Mouse (Mus musculus) embryonic facial prominence, embryonic 13.5 days (tissue): ENCODE data around the gene Bpifb1. TPM values are rescaled to one million over a fixed set of nuclear protein-coding genes. Genes with fewer than 3 reads are reported as not detected.

Experiments
- ATAC-seq: fragments of 200-750 bp; cut with Nextera tagmentation; 2 replicates; pipeline ENCODE4 v1.8.0; 2017; ENCODE audit warnings: low read depth; ENCODE audit not compliant: insufficient number of reproducible peaks, insufficient read depth, low FRiP score, low TSS enrichment
- H3K27ac ChIP-seq: fragments of 300-500 bp; sonication (generic); 2 replicates; pipeline ENCODE4 v1.5.1; 2015; ENCODE audit warnings: moderate library complexity, mild to moderate bottlenecking, inconsistent platforms
- H3K27me3 ChIP-seq: fragments of 300-500 bp; sonication (generic); 2 replicates; pipeline ENCODE4 v1.6.1; 2015; ENCODE audit warnings: mild to moderate bottlenecking, inconsistent platforms
- H3K36me3 ChIP-seq: fragments of 300-500 bp; sonication (generic); 2 replicates; pipeline ENCODE4 v1.6.1; 2015; ENCODE audit warnings: mild to moderate bottlenecking, inconsistent platforms
- H3K4me1 ChIP-seq: fragments of 300-500 bp; sonication (generic); 2 replicates; pipeline ENCODE4 v1.6.1; 2015; ENCODE audit warnings: inconsistent platforms
- H3K4me2 ChIP-seq: fragments of 300-500 bp; sonication (generic); 2 replicates; pipeline ENCODE4 v1.6.1; 2015; ENCODE audit warnings: moderate library complexity, mild to moderate bottlenecking, inconsistent platforms
- H3K4me3 ChIP-seq: fragments of 300-500 bp; sonication (generic); 2 replicates; pipeline ENCODE4 v1.5.1; 2015; ENCODE audit warnings: mild to moderate bottlenecking, inconsistent platforms
- H3K9ac ChIP-seq: fragments of 300-500 bp; sonication (generic); 2 replicates; pipeline ENCODE4 v1.6.1; 2015; ENCODE audit warnings: mild to moderate bottlenecking, inconsistent platforms
- H3K9me3 ChIP-seq: fragments of 300-500 bp; sonication (generic); 2 replicates; pipeline ENCODE4 v1.6.1; 2016; ENCODE audit warnings: inconsistent platforms
- WGBS: fragments of 180-500 bp; shearing (Covaris S2); methylation state at CpG from one replicate; pipeline ENCODE4 v1.1.7; 2015; ENCODE audit warnings: mixed read lengths; 5-methylcytosine and 5-hydroxymethylcytosine counted together
- polyA plus RNA-seq: library from polyadenylated mRNA; unstranded; fragments of >200 nt; fragmentation: Nextera tagmentation; extraction: Ambion mirVana; gene quantifications from 2 replicates; pipeline ENCODE4 v1.2.1, GENCODE M21; 2015

The Bpifb1 gene
- polyA plus RNA-seq, 1 experiment from 2014 or later: not detected

DNA sequence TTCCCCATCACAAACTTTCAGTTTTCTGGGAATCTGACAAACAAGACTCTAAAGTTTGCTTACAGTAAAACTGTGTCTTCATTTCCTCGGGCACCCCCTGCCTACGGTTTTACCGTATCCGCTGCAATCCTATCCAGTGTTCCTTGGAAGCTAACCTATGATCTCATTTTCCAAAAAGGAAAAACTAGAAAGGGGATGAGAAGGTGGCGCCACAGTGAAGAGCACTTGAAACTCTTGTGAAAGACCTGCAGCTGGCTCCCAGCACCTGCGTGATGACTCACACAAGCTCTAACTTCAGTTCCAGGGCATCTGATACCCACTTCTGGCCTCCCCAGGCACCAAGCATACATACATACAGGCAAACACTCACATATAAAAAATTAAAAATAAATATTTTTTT lies 5.3 kb upstream of the Bpifb1 start:
- 83% methylated on average over 6 of the region's 6 CpGs for WGBS
- Histone ChIP-seq H3K4me3 (no peak overlapping the region), H3K4me1 (no peaks in the 10 kb centered on the region), H3K27ac (no peak overlapping the region), H3K27me3 (no peaks in the 10 kb centered on the region), H3K36me3 (no peaks in the 10 kb centered on the region), H3K9me3 (no peaks in the 10 kb centered on the region), H3K9ac (no peak overlapping the region), H3K4me2 (no peak overlapping the region)
- ATAC-seq: no peak

DNA sequence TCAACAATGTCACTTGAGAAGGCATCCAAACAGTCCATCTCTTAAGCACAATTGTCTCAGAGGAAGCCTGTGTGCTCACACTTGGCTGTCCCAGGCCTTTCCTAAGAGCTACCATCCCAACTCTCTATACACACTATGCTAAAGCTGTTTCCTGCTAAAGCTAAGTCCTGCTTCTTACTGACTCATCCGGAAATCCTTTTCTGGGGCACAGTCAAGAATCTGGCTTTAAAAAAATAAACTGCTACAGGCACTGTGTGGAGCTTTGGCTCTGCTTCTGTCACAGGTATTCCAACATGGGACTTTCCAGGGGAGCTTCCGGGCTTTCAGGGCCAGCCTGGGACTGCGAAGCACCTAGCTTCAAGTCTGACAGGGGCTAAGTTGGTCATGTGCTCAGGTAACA lies 4.9 kb upstream of the Bpifb1 start:
- 80% methylated on average over 3 of the region's 3 CpGs for WGBS
- Histone ChIP-seq H3K4me2 (no peak overlapping the region), H3K4me1 (no peaks in the 10 kb centered on the region), H3K9me3 (no peaks in the 10 kb centered on the region), H3K27me3 (no peaks in the 10 kb centered on the region), H3K9ac (no peak overlapping the region), H3K27ac (no peak overlapping the region; the same call in 1 of the 2 replicates), H3K4me3 (no peak overlapping the region), H3K36me3 (no peaks in the 10 kb centered on the region)
- no peak for ATAC-seq

DNA sequence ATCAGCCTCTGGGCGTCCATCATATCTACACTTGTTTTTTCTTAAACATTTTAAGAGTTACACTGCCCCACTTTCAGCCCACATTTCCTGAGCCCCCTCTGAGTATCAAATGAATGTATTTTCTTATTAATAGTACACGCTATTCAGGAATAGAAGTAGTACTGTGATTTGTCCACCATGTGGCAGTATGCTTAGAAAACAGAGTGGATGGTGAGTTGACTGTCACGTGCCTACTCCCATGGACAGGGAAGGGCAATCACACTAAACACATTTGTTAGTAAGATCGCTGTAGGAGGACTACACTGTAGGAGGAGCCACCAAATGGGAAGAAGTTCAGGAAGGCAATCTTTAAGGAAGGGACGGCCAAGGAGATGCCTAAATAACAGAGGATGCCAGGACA lies 3.1 kb upstream of the Bpifb1 start:
- no peaks in the 10 kb centered on the region for H3K4me1 ChIP-seq
- H3K9me3 ChIP-seq: no peaks in the 10 kb centered on the region
- H3K27ac ChIP-seq: no peak overlapping the region
- H3K36me3 ChIP-seq: no peaks in the 10 kb centered on the region
- H3K27me3 ChIP-seq: no peaks in the 10 kb centered on the region
- no peak overlapping the region for H3K9ac ChIP-seq
- no peak overlapping the region for H3K4me3 ChIP-seq
- no peak overlapping the region for H3K4me2 ChIP-seq
- ATAC-seq: no peak
- 42% methylated on average over 5 of the region's 5 CpGs for WGBS

DNA sequence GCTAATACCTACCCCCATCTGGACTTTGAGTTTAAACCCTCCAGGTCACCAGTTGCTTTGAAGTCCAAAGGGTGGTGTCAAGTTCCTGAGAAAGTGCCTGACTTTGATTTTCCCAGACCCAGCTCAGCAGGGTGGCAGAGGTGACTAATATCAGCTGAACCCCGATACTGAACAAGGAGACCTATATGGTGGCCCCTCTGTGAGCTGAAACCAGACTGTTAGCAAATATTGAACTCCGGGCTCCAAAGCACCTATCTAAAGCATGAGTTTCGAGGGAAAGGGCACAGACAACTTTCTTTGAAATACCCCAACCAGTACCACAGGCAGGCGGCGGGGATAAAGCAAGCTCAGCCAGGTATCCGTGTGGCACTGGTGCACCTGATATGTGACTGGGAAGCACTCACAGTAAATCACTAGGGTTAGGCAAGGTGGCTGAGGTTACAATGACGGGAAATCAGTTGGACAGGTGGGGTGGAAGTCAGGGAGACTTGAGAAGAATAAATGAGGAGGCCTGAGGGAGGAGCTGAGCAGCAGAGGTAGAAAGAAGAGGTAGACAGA lies 662 bp upstream of the Bpifb1 start:
- Histone ChIP-seq H3K9me3 (no peaks in the 10 kb centered on the region), H3K27ac (no peak overlapping the region), H3K4me1 (no peaks in the 10 kb centered on the region), H3K36me3 (no peaks in the 10 kb centered on the region), H3K9ac (no peak overlapping the region), H3K4me3 (no peak overlapping the region), H3K4me2 (no peak overlapping the region), H3K27me3 (no peaks in the 10 kb centered on the region)
- 78% methylated on average over 7 of the region's 7 CpGs for WGBS
- ATAC-seq: no peak

DNA sequence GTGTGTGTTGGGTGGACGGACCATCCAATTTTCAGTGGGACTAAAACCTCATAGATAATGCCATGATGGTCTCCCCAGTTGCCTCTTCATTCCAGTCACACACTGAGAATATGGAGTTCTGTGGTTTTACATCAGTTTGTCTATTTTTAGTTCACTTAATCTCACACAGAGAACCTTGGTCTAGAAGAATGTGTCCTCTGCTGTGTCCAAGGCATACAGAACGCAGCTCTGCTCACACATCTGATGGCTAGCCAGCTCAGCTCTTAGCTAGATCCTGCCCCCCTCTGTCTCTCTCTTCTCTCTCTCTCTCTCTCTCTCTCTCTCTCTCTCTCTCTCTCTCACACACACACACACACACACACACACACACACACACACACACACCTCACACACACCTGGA lies 1.5 kb downstream of the Bpifb1 start:
- no peak for ATAC-seq
- Histone ChIP-seq H3K9me3 (no peaks in the 10 kb centered on the region), H3K4me1 (no peaks in the 10 kb centered on the region), H3K36me3 (no peaks in the 10 kb centered on the region), H3K27me3 (no peaks in the 10 kb centered on the region), H3K4me3 (no peak overlapping the region), H3K4me2 (no peak overlapping the region), H3K9ac (no peak overlapping the region), H3K27ac (no peak overlapping the region)
- WGBS: 76% methylated on average over 2 of the region's 2 CpGs

DNA sequence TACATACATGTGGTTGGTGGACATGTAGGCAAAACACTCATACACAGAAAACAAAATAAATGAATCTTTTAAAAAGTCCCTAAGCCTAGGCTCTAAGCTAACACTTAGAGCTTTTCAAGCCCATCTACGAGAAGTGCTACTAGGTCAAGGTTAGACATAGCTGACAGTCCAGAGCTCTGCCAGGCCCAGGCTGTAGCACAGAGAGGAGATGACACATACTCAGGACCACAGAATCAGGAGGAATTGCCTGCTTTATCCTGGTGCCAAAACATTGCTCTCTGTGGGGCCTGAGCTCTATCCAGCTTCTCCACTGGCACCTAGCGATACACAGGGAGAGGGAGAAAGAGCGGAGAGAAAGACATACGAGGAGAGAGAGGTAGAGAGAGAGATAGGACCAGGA lies 2.5 kb downstream of the Bpifb1 start:
- no peaks in the 10 kb centered on the region for H3K9me3 ChIP-seq
- no peak overlapping the region for H3K4me2 ChIP-seq
- no peak overlapping the region for H3K9ac ChIP-seq
- no peaks in the 10 kb centered on the region for H3K36me3 ChIP-seq
- no peaks in the 10 kb centered on the region for H3K4me1 ChIP-seq
- no peak overlapping the region for H3K4me3 ChIP-seq
- ATAC-seq: no peak
- WGBS: 92% methylated on average over 4 of the region's 4 CpGs
- H3K27me3 ChIP-seq: no peaks in the 10 kb centered on the region
- no peak overlapping the region for H3K27ac ChIP-seq

DNA sequence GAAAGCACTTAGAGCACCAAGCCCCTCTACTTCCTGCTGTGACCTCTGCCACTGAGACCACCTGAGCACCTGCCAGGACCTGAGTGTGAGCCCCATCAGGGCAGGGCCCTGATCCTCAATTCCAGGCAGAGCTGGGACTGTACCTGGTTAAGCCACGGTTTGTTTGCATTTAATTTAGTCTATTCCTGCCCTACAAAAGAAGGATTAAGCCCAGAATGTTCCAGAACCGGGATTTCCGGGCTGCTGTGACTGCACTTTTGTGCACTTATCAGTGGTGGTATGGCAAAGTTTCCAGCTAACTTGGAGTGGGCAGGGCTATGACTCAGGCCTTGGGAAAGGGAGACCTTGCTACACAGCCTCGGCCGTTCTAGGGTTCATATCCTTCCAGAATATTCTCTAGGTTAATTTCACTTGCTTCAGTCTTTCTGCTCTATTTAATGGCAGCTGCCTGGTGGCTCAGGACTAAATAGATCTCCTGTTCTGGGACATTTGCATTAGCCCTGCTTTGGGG lies 3.4 kb downstream of the Bpifb1 start:
- ATAC-seq: no peak
- no peaks in the 10 kb centered on the region for H3K4me1 ChIP-seq

DNA sequence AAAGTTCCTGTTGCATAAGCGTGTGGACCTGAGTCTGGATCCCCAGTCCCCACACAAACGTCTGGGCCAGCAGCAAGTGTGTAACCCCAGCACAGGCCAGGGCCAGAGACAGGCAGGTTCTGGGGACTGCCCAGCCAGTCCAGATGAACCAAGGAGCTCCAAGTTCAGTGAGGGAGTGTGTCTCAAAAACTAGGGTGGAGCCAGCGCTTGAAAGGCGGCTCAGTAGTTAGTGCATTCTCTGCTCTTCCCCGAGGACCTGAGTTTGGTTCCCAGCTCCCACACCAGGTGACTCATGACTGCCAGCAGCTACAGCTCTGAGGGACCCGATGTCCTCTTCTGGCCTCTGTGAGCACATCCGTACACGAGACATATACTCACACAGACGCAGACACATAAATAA lies 6.4 kb downstream of the Bpifb1 start:
- Histone ChIP-seq H3K4me3 (no peak overlapping the region), H3K4me1 (no peaks in the 10 kb centered on the region), H3K9ac (no peak overlapping the region), H3K9me3 (no peaks in the 10 kb centered on the region), H3K36me3 (no peaks in the 10 kb centered on the region), H3K27ac (no peak overlapping the region), H3K4me2 (no peak overlapping the region), H3K27me3 (no peaks in the 10 kb centered on the region)
- ATAC-seq: no peak
- 87% methylated on average over 9 of the region's 9 CpGs for WGBS

More for the DNA sequence above, 3.4 kb downstream of the Bpifb1 start:
- Histone ChIP-seq H3K27ac (no peak overlapping the region), H3K9me3 (no peaks in the 10 kb centered on the region), H3K4me2 (no peak overlapping the region), H3K9ac (no peak overlapping the region), H3K36me3 (no peaks in the 10 kb centered on the region), H3K27me3 (no peaks in the 10 kb centered on the region), H3K4me3 (no peak overlapping the region)
- 61% methylated on average over 5 of the region's 5 CpGs for WGBS

DNA sequence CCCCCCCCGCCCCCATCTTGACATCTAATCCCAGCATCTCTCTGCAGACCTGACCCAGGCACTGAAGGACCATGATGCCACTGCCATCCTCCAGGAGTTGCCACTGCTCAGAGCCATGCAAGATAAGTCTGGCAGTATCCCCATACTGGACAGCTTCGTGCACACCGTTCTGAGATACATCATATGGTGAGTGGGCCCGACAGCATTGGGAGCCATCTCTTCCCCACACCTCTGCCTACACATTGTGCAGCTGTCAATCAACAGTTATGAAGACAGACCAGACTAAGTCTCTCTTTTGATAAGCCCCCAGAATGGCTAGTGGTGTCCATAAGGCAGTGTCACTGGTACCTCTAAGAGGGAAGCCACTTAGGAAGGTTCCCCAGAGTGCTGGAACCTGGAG lies 14.0 kb downstream of the Bpifb1 start:
- H3K9ac ChIP-seq: no peak overlapping the region
- 89% methylated on average over 4 of the region's 4 CpGs for WGBS
- H3K27ac ChIP-seq: no peak overlapping the region

DNA sequence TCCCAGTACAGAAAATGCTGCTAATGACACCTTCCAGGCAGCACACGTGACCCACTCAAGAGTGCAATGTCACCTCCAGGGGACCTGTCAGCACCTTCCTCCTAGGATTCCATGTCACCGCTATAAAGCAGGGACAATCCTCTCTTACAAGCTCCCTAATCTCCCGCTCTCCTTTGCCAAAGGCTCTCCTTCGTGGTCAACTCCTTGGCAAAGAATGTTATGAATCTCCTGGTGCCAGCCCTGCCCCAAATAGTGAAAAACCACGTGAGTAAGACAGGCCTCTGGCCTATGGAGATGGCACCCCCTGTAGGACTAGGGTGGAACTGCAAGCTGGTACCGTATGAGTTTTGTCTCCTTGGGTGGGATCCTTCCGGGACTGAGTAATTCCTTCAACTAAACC lies 16.3 kb downstream of the Bpifb1 start:
- Histone ChIP-seq H3K4me2 (no peak overlapping the region), H3K27me3 (no peaks in the 10 kb centered on the region), H3K9ac (no peak overlapping the region), H3K4me3 (no peak overlapping the region), H3K4me1 (no peaks in the 10 kb centered on the region), H3K27ac (no peak overlapping the region), H3K36me3 (no peaks in the 10 kb centered on the region), H3K9me3 (no peaks in the 10 kb centered on the region)
- 61% methylated on average over 7 of the region's 7 CpGs for WGBS
- no peak for ATAC-seq

More for the DNA sequence above, 14.0 kb downstream of the Bpifb1 start:
- Histone ChIP-seq H3K4me2 (no peak overlapping the region), H3K36me3 (no peaks in the 10 kb centered on the region), H3K4me3 (no peak overlapping the region), H3K4me1 (no peaks in the 10 kb centered on the region), H3K9me3 (no peaks in the 10 kb centered on the region), H3K27me3 (no peaks in the 10 kb centered on the region)
- no peak for ATAC-seq

DNA sequence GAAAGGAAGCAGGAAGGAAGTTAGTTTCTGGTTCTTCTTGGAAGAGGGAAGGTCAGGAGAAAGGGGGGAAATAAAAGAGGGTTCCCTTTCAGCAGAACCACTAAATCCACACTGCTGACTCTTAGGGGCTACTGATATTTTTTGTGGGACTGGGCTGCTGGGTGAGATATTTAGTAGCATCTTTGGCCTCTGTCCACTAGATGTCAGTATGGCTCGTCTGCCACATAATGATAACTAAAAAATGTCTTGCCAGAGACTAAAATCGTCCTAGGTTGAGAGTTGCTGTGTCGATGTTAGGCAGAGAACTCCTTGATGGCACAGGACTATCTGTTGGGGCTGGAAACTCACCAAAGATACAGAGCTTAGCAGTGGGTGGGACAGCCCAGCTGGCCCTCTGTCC lies 18.5 kb downstream of the Bpifb1 start:
- ATAC-seq: no peak
- H3K4me2 ChIP-seq: no peak overlapping the region
- no peaks in the 10 kb centered on the region for H3K9me3 ChIP-seq
- H3K4me1 ChIP-seq: no peaks in the 10 kb centered on the region
- no peak overlapping the region for H3K4me3 ChIP-seq
- H3K36me3 ChIP-seq: no peaks in the 10 kb centered on the region
- no peaks in the 10 kb centered on the region for H3K27me3 ChIP-seq
- H3K9ac ChIP-seq: no peak overlapping the region
- WGBS: 8% methylated on average over 3 of the region's 3 CpGs
- H3K27ac ChIP-seq: no peak overlapping the region

DNA sequence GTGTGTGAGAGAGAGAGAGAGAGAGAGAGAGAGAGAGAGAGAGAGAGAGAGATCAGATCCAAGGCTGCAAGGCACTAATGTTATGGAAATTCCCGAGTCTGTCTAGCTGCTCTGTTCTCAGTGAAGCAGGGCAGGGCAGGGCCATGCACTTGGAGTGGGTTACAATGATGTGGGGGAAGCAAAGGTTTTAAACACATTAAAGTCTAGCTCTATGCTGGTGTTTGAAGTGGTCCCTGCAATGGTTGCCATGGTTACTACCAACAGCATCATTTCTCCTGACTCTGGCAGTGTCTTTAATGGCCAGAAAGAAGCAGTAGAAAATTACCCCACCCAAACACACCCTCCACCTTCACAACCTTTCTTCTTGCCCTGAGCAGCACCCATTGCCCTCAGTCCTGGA lies 20.5 kb downstream of the Bpifb1 start:
- Histone ChIP-seq H3K4me3 (no peak overlapping the region), H3K36me3 (no peaks in the 10 kb centered on the region), H3K4me2 (no peak overlapping the region), H3K27me3 (no peaks in the 10 kb centered on the region), H3K4me1 (no peaks in the 10 kb centered on the region), H3K9ac (no peak overlapping the region), H3K27ac (no peak overlapping the region), H3K9me3 (no peaks in the 10 kb centered on the region)
- 82% methylated on average over 1 of the region's 1 CpGs for WGBS
- ATAC-seq: no peak

DNA sequence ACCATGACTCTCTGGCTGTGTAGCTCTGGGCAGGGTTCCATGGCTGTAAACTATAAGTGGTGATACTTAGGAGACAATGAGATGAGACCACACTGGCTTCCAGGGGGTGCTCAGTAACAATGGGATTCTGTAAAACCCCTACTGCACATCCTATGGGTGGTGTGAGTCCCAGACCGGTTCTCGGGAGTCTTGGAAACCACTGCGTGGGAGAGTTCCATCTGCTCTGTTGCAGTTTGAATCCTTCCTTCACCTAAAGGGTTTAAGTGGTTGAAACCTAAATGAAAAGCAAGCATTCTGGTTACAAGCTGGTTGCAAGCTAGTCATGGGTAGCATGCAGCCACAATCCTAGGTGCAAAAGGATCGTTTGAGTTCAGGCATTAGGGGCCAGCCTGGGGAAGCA lies 21.3 kb downstream of the Bpifb1 start:
- Histone ChIP-seq H3K27me3 (no peaks in the 10 kb centered on the region), H3K36me3 (no peaks in the 10 kb centered on the region), H3K9ac (no peak overlapping the region), H3K9me3 (no peaks in the 10 kb centered on the region), H3K4me3 (no peak overlapping the region), H3K4me1 (no peaks in the 10 kb centered on the region), H3K27ac (no peak overlapping the region), H3K4me2 (no peak overlapping the region)
- WGBS: 85% methylated on average over 4 of the region's 4 CpGs
- ATAC-seq: no peak
